Mouse (Mus musculus) kidney, adult 2 months (tissue): ENCODE results near the gene Rsrc1. TPM values are rescaled to one million over a fixed set of nuclear protein-coding genes. Genes with fewer than 3 reads are reported as not detected.
"Not testable (repeated sequence)": the region's sequence is repeated elsewhere in the genome, so short reads cannot be mapped to it uniquely, and the experiment has no call there.

Experiments
- DNase-seq: peaks from one replicate; pipeline ENCODE4 v3.0.0; 2021
- H3K27ac ChIP-seq: fragments of 200-500 bp; 2 replicates; pipeline ENCODE4 v1.5.1; 2012; ENCODE audit warnings: low read depth, low read length, control low read depth, inconsistent platforms; ENCODE audit not compliant: insufficient read depth
- H3K27me3 ChIP-seq: fragments of 200-500 bp; replicated peaks from 2 replicates; pipeline ENCODE4 v1.6.1; 2012; ENCODE audit warnings: mild to moderate bottlenecking, moderate library complexity, low read length, inconsistent platforms; ENCODE audit not compliant: control insufficient read depth, insufficient read depth
- H3K36me3 ChIP-seq: fragments of 200-500 bp; 2 replicates; pipeline ENCODE4 v1.6.1; 2012; ENCODE audit warnings: mild to moderate bottlenecking, moderate library complexity, low read length, inconsistent platforms; ENCODE audit not compliant: control insufficient read depth, insufficient read depth
- H3K4me1 ChIP-seq: fragments of 200-500 bp; 2 replicates; pipeline ENCODE4 v1.6.1; 2011; ENCODE audit warnings: low read length; ENCODE audit not compliant: control insufficient read depth, insufficient read depth
- H3K4me3 ChIP-seq: fragments of 200-500 bp; 2 replicates; pipeline ENCODE4 v1.5.1; 2011; ENCODE audit warnings: mild to moderate bottlenecking, low read depth, low read length, control low read depth; ENCODE audit not compliant: insufficient read depth
- CTCF ChIP-seq: fragments of 200-500 bp; conservative IDR thresholded peaks from 2 replicates; pipeline ENCODE4 v1.5.1; 2011; ENCODE audit warnings: low read depth, mild to moderate bottlenecking, control low read depth, low read length, moderate library complexity, mixed read lengths; ENCODE audit not compliant: insufficient read depth, insufficient read length
- POLR2A ChIP-seq: fragments of 200-500 bp; IDR thresholded peaks from one replicate; pipeline ENCODE4 v1.6.1; 2011; ENCODE audit warnings: low read depth, low read length, control low read depth
- WGBS: fragments of 180-500 bp; shearing (Covaris S2); methylation state at CpG from one replicate; pipeline ENCODE4 v1.1.7; 2018; 5-methylcytosine and 5-hydroxymethylcytosine counted together
- polyA plus RNA-seq: library from polyadenylated mRNA; depleted of rRNA; stranded (reverse); fragments of >200 nt; gene quantifications from 2 replicates; pipeline ENCODE4 v1.2.3, GENCODE M21; 2012

The Rsrc1 gene
- polyA plus RNA-seq, 1 experiment = 4.4 TPM

GRCm38 (mm10) chr3:67197179-67197578 is 216.0 kb downstream of the Rsrc1 start:
- H3K4me1 ChIP-seq = no peaks in the 10 kb centered on the region
- no peaks in the 10 kb centered on the region for H3K36me3 ChIP-seq
- no peak overlapping the region for H3K27ac ChIP-seq
- WGBS = 40% methylated on average over 3 of the region's 3 CpGs
- TF ChIP-seq CTCF (no peak), POLR2A (no peak)
- no peak overlapping the region for H3K4me3 ChIP-seq
- H3K27me3 ChIP-seq = no peaks in the 10 kb centered on the region
- DNase-seq = no peak

GRCm38 (mm10) chr3:67213047-67213457 is 231.9 kb downstream of the Rsrc1 start:
- Histone ChIP-seq H3K27ac (no peak overlapping the region), H3K4me3 (no peak overlapping the region), H3K4me1 (no peaks in the 10 kb centered on the region), H3K36me3 (no peaks in the 10 kb centered on the region), H3K27me3 (no peaks in the 10 kb centered on the region)
- 68% methylated on average over 1 of the region's 1 CpGs for WGBS
- DNase-seq = no peak
- no peak for TF ChIP-seq POLR2A
- no peak for TF ChIP-seq CTCF

- TF ChIP-seq CTCF = no peak
- TF ChIP-seq POLR2A = no peak
- no peak for DNase-seq
- no peaks in the 10 kb centered on the region for H3K36me3 ChIP-seq
- no peaks in the 10 kb centered on the region for H3K4me1 ChIP-seq
- WGBS = 67% methylated on average over 3 of the region's 3 CpGs
- no peaks in the 10 kb centered on the region for H3K27me3 ChIP-seq
- H3K27ac ChIP-seq = no peak overlapping the region
- H3K4me3 ChIP-seq = no peak overlapping the region
Measured at GRCm38 (mm10) chr3:67232617-67233241, 251.5 kb downstream of the Rsrc1 start.

GRCm38 (mm10) chr3:67242451-67242850 is 261.3 kb downstream of the Rsrc1 start:
- DNase-seq, H3K27ac ChIP-seq, H3K4me3 ChIP-seq, H3K36me3 ChIP-seq, H3K27me3 ChIP-seq, H3K4me1 ChIP-seq: not testable (repeated sequence)
- WGBS = 92% methylated on average over 10 of the region's 10 CpGs

GRCm38 (mm10) chr3:67267448-67267847 is 286.3 kb downstream of the Rsrc1 start:
- Histone ChIP-seq H3K4me1 (no peaks in the 10 kb centered on the region), H3K27ac (no peak overlapping the region), H3K27me3 (no peaks in the 10 kb centered on the region), H3K4me3 (no peak overlapping the region), H3K36me3 (no peaks in the 10 kb centered on the region)
- WGBS = 68% methylated on average over 3 of the region's 3 CpGs
- TF ChIP-seq CTCF (no peak), POLR2A (no peak)
- peak; percentile 9 for DNase-seq

- Histone ChIP-seq H3K27me3 (no peaks in the 10 kb centered on the region), H3K4me3 (no peak overlapping the region), H3K36me3 (no peaks in the 10 kb centered on the region), H3K27ac (no peak overlapping the region), H3K4me1 (no peaks in the 10 kb centered on the region)
- DNase-seq = no peak
- 92% methylated on average over 4 of the region's 4 CpGs for WGBS
- TF ChIP-seq CTCF (no peak), POLR2A (no peak)
Measured at GRCm38 (mm10) chr3:67279781-67280180, 298.6 kb downstream of the Rsrc1 start.

GRCm38 (mm10) chr3:67280247-67280646 is 299.1 kb downstream of the Rsrc1 start:
- no peak for TF ChIP-seq POLR2A
- TF ChIP-seq CTCF = no peak
- WGBS = 94% methylated on average over 3 of the region's 3 CpGs
- Histone ChIP-seq H3K36me3 (no peaks in the 10 kb centered on the region), H3K27ac (no peak overlapping the region), H3K4me3 (no peak overlapping the region), H3K4me1 (no peaks in the 10 kb centered on the region), H3K27me3 (no peaks in the 10 kb centered on the region)
- no peak for DNase-seq

GRCm38 (mm10) chr3:67284039-67284438 is 302.8 kb downstream of the Rsrc1 start:
- no peak overlapping the region for H3K4me3 ChIP-seq
- no peaks in the 10 kb centered on the region for H3K36me3 ChIP-seq
- no peaks in the 10 kb centered on the region for H3K4me1 ChIP-seq
- TF ChIP-seq POLR2A (no peak), CTCF (no peak)
- no peak overlapping the region for H3K27ac ChIP-seq
- H3K27me3 ChIP-seq = no peaks in the 10 kb centered on the region
- 82% methylated on average over 1 of the region's 1 CpGs for WGBS
- no peak for DNase-seq
